Mouse (Mus musculus) lung, adult 2 months (tissue): ENCODE measurements around the gene Spib.

Experiments
- CTCF ChIP-seq: fragments of 200-500 bp; IDR thresholded peaks from 2 replicates; pipeline ENCODE4 v1.5.1; 2011; ENCODE audit warnings: mild to moderate bottlenecking, low read length, control low read depth; ENCODE audit not compliant: insufficient read depth
- POLR2A ChIP-seq: fragments of 200-500 bp; IDR thresholded peaks from 2 replicates; pipeline ENCODE4 v1.6.1; 2011; ENCODE audit warnings: low read depth, mild to moderate bottlenecking, control low read depth, low read length, borderline replicate concordance; ENCODE audit errors: extremely low read depth

DNA sequence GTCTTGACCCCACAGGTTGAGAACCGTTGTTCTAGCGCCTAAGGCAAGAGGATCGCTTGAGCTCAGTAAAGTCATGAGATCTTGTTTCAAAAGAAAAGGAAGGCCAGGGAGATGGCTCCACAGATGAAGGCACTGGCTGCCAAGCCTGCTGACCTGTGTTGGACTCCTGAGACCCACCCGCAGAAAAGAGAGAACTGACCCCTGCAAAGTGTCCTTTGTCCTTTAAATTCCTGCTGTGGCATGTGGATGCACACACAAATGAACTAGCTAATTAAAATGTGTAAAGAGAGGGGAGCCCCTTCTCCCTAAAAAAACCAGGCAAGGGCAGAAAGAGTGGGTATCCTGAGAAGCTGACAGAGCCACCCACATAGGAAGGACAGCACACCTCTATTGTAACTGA, 39.9 kb upstream of the Spib start:
- TF ChIP-seq CTCF (no peak), POLR2A (no peak)
